Mouse (Mus musculus): ENCODE results near the gene Tm6sf1.

Gene Tm6sf1

DNA sequence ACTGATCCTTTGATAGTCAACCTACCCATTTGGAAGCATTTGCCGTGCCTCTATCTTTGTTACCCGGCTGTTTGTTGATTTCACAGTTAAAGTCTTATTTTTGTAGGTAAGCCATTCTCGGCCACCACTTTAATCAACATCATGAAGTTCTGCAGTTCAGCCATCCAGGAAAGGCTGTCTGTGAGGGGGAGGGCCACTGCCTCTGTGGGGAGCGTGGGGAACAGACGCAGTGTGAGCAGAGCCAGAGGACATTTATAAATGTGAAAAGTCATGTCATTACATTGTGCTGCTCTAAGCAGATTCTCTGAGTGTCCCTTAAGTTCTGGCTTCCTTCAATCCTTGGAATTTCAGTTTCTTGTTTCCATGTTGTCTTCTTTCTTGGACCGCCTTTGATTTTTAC is 8.6 kb upstream of the Tm6sf1 start:
- DNase-seq (ENCODE audit: low spot score) = no peak

DNA sequence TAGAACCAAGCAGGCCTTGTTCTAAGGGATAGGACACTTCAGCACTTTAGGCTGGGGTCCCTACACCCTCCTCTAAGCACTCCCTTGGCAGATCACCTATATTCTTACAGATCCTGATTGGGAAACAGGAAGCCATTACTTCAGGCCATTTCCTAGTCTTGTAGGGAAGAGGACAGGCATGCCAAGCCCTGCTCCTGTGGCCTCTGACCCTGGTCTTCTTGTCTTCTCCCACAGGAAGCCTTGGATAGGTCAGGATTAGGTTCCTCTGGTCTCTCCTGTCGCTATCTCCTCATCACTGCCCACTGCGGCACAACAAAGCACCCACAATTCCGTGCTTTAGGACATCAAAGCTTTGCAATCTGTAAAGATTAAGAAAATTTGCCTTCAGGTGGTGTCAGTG is 7.1 kb upstream of the Tm6sf1 start:
- no peak for DNase-seq (ENCODE audit: low spot score)

DNA sequence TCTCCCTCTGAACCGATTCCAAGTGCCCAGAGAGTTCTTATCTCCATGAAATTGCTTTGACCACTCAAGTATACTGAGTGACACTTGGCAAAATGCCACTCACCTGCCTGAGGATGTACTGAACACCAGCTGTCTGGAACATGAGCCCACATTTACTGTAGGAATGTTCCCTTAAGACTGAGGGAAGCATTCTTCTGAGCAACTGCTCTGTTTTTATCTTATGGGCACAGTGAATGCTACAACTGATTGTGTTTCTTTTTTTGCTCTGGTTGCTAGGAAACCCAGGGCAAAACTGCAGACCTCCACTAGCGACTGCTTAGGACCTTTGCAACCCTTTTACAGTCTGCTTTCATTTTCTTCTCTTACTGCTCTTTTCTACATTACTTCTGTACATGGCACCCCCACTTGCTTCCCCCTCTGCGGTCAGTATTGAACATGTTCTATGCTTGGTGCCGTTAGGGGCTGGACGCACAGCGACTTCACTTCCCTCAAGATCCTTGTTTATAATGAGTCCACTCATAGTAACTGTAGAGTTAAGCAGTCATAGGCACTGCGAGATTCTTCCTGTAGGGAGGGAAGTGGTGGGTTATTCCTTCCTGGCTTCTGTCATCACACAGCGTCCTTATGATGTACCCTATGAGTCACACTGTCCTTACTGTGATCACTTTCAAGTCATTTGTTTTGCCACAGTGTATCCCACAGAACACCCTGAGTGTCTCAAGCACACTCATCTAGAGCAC is 4.1 kb upstream of the Tm6sf1 start:
- DNase-seq (ENCODE audit: low spot score) = no peak

DNA sequence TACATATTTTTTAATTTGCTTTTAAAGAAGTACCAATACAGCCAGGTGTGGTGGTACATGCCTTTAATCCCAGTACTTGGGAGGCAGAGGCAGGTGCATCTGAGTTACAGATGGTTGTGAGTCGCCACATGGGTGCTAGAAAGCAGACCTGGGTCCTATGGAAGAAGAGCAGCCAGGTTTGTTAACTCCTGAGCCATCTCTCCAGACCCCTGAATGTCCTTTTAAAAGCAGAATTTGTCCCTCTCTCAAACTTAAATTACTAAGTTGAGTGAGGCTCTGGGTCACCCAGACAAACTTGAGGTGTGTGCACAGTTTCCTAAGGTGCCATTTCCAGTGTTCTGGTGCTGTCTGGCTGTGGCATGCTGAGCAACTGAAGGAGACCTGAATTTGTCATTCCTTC is 3.1 kb upstream of the Tm6sf1 start, which contains the start of gene Gm10160:
TSS of gene Gm10160 (minus strand) at position 101 of the 400 bp plus-strand sequence.
- no peak for DNase-seq (ENCODE audit: low spot score)

DNA sequence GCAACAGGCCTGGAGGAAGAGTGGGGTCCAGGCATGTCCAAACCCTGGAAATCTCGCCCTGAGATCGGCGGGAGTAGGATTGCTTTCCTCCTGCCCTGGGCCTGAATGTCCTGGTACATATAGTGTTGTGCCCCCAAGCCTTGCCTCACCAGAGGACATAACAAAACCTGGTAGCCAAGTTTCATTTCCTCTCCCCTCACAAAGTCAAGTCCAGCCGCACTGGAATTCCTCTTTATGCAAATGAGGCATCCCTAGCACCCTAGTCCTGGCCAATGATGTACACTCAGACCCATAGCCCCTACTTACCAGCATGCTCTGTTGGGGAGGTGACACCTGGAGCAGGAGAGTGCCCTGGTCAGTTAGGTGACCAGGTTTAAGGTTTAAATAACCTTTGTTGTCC is 2.6 kb upstream of the Tm6sf1 start:
- no peak for DNase-seq (ENCODE audit: low spot score)

DNA sequence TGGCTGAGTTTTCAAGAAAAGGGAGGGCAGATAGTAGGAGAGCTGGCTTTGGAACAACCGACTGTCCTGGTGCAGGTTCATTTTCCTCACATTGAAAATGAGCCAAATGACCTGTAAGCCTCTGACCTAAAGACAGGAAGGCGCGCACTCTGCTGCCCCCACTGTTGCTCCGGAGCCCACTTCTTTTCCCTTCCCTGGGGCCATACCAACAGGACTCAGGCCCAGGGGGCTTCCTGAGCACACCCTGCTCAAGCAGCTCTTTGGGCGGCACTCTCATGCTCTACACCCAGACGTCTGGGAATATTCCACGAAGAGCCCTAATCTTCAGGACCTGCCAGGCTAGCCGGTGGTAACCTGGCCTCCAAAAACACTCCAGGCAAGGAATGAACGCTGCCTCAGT is 565 bp upstream of the Tm6sf1 start:
- no peak for DNase-seq (ENCODE audit: low spot score)

DNA sequence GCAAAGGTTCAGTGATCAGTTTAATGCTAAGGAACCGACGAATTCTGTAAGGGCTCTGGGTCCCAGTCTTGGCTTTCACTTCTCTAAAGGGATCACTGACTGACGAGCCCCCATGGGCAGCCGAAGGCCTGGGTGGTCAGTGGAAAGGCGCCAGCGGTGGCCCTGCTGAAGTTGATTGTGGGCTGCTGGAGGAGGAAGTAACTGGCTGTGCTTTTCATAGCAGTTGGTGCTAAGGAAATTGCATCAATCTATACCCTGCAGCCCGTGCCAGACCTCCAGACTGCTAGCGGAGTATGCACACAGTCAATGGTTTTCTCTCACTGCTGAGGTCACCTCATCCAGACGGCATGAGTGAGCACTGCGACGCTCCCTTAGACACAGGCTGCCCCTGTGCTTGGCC is 1.3 kb downstream of the Tm6sf1 start:
- DNase-seq (ENCODE audit: low spot score) = no peak

DNA sequence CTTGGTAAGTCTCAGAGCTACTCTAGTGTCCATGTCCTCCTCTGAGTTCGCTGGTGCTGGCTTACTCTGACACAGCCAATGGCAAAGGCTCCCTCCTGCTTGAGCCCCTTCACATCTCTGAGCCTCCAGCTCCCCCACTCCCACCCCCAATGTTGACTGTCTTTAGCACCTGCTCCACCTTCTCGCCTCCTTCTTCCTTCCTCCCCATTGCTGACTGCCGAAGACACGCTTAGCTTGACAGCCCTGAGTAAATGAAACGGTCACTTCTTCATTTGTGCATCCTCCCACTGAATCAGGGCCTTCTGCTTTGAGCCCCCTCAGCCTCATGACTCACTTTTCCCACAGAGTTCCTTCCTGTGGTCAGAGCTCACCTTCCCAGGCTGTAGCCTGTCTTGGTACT is 2.2 kb downstream of the Tm6sf1 start:
- no peak for DNase-seq (ENCODE audit: low spot score)

DNA sequence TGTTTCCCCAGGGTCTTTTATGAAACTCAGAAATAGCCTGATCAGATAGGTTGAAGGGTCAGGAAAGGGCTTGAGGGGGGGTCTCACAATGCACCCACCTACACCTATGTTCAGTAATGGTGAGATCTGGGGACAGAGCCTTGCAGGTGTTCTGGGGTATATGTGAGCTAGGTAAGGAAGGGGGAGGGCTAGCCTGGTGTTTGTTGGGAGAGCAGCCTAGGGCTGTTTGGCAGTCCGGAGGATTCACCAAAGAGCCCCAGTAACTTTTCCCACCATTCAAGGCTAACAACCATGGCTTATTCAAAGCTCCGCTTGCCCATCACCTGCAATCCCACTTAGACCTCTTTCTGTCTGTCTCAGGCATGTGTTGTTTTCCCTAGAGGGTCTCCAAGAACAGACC is 2.7 kb downstream of the Tm6sf1 start:
- no peak for DNase-seq (ENCODE audit: low spot score)

DNA sequence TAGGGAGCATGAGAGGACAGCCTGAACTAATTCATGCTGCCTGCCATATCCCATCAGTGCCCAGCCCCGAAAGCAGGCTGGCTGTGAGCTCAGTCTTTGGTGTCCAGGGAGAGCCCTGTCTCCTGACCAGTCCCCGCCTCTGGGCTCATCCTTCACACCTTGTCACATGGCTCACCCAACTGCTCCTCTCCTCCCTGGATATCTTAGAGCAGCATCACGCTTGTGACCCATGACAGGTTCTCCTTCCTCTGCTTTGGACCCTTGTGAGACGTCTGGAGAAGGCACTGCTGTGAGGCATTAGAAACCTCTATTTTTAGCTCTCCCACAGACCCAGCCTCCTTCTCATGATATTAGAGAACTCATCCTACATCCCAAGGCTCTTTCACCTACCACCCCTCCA is 3.1 kb downstream of the Tm6sf1 start:
- DNase-seq (ENCODE audit: low spot score) = no peak

DNA sequence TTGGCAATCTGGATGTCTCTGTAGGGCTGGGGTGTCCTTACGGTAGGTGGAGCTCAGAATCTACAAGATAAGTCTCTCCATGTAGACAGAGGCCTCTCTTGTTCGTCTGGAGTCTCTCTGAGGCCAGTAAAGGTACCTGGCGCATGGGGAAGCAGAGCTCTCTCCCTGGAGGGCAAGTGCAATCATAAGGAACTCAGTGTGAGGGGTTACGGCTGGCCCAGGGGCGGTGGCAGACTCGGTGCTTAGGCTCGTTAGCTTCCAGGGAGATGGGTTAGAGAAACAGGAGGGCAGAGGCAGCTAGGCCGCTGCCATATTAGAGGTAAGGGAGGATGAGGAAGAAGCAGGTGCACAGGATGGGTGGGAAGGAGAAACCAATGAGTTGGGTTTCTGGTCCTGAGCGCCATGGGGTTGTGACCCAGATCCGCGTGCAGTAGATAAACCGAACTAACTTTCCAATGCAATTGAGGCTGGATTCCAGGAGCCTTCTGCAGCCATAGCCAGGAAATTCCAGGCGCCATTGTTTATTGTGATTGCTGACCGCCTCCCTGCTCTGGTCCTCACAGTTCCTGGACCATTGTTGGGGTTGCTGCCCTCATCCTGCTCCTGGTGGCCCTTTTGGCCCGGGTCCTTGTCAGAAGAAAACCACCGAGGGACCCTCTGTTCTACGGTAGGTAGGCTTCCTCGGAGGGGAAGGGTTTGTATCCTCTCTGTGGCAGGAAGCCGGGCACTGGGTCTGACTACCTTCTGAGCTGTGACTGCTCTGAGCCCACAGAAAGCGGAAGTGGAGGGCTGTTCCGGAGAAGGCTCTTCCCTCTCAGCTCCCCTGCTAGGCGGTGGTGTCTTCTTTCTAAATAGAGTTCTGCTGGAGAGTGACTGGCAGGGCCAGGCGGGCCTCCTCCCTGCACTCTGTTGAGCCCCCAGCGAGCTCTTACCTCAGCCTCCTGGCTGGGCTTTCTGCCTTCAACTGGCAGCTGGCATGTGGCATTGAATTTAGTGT is 4.1 kb downstream of the Tm6sf1 start:
- no peak for DNase-seq (ENCODE audit: low spot score)

DNA sequence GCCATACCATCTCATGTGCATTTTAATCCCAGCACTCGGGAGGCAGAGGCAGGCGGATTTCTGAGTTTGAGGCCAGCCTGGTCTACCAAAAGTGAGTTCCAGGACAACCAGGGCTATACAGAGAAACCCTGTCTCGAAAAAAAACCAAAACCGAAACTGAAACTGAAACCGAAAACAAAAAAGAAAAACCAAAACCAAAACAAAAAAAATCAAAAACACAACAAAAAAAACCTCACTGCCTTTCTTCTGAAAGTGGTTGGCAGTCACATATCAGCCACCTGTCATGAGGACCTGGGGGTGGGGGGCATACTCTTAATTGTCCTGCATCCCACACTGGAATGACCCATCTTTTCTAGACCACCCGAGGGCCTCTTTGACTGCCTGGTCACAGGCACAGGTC is 5.8 kb downstream of the Tm6sf1 start:
- no peak for DNase-seq (ENCODE audit: low spot score)

DNA sequence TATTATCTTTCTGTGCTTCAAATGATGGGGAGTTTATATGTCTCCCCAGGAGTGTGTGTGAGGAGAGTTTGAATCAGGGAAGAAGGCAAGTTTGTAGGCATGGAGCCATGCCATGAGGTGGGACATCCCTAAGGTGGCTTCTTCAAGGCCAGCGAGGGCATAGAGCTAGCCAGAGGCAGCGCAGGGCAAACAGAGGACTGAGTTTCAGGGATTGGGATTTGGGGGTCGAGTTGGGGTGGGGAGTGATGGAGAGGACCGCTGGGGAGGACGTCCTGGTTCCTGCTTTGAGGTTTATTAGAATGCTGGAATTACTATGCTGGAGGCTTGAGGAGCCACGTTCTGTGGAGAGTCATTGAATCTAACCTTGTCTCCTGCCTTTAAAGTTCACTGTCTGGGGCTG is 7.1 kb downstream of the Tm6sf1 start:
- DNase-seq (ENCODE audit: low spot score) = no peak

DNA sequence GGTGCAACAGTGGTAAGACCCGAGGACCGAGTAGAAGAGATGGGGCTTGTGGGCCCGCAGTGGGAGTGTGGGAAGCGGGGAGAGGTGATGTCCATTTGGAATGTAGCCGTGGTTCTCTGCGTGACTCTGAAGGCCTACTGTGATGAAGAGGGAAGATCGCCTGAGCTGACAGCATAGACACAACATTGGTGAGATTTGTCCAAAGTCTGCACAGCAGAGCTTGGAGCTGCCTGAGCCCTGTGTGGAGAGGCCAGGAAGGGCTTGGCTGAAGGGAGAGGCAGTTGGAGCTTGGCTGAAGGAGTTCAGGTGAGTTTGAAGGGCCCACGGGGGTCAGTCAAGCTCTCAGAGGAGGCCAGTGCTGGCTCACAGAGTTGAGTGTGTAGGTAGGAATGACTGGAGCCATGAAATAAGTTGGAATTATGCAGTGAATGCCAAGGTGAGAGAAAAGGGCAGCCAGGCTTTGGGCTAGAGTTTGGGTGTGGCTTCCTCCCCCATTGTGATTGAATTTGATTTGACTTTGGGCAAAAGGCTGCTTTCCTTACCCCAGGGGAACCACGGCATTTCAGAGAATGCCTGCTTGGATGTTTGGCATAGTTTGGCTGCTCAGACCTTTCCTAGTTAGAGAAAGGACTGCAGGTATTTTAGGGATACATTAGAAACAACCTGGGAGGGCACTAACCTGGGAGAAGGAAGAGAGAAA is 8.6 kb downstream of the Tm6sf1 start:
- no peak for DNase-seq (ENCODE audit: low spot score)

DNA sequence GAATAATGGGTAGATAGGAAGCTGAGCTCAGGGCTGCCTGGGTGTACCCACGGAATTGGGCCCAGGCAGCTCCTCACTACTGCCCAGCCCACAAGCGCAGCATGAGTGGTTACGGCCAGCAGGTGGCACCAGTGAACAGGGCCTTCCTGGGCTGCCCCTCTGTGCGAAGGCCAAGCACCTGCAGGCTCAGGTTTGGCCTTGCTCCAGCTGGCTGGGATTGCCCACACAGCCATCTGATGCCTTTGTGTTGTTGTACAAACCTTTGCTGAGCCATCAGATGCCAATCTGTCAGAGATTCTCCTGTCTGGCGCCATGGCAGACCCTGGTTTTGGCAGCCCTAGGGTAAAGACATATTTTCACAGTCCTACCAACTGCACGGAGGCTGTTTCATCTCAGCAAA is 9.4 kb downstream of the Tm6sf1 start:
- no peak for DNase-seq (ENCODE audit: low spot score)

DNA sequence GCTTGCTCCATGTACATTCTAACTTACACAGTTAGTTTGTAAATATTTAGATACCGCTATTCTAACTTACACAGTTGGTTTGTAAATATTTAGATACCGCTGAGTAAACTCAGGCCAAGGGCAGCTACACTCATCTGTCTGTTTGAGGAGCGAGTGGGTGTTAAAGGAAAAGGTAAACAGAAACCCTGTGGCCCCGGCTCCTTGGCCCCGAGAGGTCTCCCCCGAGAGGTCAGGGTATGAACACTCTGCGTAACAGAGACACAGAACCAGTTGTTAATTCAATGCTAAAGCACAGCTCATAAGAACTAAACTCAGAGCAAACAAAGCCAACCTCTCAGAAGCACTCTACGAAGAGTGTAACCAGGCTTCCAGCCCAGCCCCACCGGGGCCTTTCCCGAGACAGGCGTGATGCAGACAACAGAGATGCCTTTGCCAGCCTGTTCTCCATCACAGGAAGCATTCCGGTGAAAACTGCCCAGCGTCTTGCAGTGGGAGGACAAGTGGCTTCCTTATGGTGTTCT is 13.8 kb downstream of the Tm6sf1 start:
- DNase-seq (ENCODE audit: low spot score) = no peak

DNA sequence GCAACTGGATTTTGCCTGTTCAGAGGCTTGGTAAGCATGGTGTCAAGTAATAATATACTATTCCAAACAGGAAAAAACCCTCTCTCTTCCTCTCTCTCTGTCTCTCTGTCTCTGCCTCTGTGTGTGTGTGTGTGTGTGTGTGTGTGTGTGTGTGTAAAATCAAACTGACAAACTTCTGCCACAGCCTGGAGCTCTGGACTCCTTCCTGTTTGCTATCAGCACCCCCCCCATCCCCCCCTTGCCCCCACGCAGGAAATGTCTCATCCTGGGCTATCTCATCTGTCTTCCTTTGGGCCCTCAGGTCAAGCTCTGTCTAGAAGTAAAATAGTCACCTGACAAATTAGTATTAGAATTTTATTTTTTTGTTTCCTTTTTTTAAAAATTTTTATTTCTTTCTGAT is 15.0 kb downstream of the Tm6sf1 start:
- no peak for DNase-seq (ENCODE audit: low spot score)

DNA sequence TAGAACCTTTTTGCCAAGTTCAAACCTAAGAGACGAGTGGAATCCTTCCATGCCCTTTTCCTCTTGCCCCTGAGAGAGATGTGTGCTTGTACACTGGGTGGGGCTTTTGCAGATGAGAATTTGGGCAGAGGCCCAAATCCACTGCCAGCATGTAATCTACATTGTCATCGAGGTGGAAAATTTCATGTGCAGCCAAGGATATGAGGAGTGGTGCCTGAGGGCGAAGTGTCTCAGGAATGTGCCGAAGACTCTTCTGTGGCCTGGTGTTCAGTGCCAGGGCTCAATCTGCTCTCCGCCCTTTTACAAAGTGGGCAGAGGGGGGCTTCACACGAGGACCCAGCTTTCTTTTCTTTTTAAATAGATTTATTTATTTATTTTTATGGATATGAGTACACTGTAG is 15.8 kb downstream of the Tm6sf1 start:
- DNase-seq (ENCODE audit: low spot score) = no peak

DNA sequence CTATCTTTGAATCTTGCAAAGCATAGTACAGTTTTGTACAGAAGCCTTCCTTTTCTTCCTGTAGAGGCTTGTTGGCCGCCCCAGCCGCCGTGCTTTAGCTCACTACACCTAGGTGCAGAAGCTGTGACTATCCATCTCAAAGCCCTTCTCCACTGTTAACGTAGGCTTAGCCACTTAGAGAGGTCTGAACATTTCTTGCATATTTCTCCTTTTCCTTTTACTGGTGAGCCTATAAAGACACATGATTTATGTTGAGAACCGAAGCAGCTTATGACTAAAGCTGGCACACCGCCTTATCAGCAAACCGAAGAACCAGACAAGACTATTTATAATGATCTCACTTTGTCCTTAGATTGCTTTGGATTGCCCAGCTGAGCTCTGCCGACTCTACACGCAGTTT is 16.6 kb downstream of the Tm6sf1 start:
- DNase-seq (ENCODE audit: low spot score) = no peak

DNA sequence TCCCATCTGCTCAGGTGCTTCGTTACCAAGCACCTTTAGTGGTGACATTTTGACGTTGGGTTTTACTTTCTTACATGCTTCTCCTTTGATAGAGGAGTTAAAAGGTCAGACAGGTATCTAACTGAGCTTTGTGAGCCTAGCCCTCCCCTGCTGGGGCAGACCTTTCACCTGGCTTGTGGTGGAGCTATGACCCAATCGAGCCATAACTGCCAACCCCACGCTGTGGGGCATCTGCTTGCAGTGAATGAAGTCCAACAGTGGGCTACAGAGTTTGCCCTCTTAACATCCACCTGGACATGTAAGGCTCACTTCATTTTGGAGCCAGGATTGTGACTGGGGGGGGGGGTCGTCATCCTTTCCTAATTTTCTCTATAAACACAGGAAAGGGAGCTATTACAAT is 21.5 kb downstream of the Tm6sf1 start:
- DNase-seq (ENCODE audit: low spot score) = no peak

DNA sequence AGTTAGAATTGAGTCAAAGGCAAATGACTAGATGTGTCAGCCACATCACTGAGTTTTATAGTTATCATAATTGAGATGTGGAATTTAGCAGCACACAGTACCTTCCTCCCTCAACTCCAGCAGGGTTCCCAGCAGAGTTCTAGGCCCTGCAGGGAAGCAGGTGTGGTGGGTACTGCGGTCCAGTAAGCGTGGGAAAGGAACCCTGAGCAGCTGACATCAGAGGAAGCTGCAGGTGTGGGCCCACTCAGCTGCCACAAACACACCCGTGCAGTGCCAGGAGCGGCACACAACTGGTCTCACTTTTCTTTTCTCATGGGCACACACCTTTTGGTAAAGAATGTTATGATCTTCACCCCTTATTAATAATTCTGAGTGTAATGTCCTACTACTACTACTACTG is 22.0 kb downstream of the Tm6sf1 start:
- no peak for DNase-seq (ENCODE audit: low spot score)

DNA sequence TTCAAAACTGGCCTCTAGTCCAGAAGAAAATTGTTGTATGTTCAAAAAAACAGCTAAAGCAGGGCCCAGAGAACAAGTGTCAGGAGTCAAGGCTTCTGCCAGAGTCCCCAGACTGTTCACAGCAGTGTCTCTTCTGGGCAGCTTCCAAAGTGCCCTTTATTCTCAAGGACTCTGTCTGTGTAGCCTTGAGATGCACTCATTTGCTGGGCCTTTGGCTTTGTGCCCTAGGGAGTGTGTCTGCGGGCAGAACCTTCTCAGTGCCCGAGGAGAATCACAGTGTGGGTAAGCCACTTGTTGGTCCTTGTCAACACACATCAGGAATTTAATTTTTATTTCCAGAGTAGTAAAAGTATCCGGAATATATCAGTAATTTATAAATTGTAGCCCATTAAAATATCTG is 22.8 kb downstream of the Tm6sf1 start:
- no peak for DNase-seq (ENCODE audit: low spot score)

DNA sequence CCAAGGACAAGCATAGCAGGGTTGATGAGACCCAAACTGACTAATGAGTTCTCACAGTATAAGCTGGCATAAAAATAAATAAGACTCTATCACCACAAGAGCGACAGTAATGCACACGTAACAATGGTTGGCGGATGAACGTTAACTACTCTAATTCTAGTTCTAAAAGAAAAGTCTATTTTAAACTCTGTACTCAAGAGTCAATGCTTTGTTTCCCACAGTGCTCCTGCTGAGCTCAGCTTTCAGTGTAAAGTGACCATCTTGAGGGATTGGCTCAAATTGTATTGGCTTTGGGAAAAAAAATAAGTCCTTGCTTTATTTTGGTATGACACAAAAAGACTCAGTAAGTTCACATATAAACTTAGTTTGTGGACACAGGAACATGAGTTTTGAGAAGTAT is 26.3 kb downstream of the Tm6sf1 start:
- no peak for DNase-seq (ENCODE audit: low spot score)
